ENCODE assay signal across 10 mouse cellular contexts in genomic region chr7:82029666-82030065, GRCm38 (mm10). TPM values are rescaled to one million over a fixed set of nuclear protein-coding genes. Genes with fewer than 3 reads are reported as not detected.
DNase-seq lines count a peak whose midpoint lies in the region; ATAC-seq and TF ChIP-seq lines count a peak whose summit lies in the region.
"Had no signal": no experiment of that assay in that cellular context is flagged by ENCODE, and none has a peak within 500 bp of the region (broad histone marks: within the 10 kb centered on the region; RNA-seq: fewer than 3 reads in every experiment).

No protein-coding gene starts in this region.

- peak; percentile 91 for ATAC-seq in lung, embryonic 14.5 days (ENCODE audit: insufficient read depth)

- H3K4me2 ChIP-seq in lung, embryonic 14.5 days = no peak overlapping the region
- H3K4me2 ChIP-seq: embryonic facial prominence, embryonic 13.5 days; heart, embryonic 13.5 days; liver, embryonic 13.5 days had no signal

- DNase-seq in lung, embryonic 14.5 days = peak; percentile 79
- DNase-seq in lung, adult 18-20 months = no peak
- DNase-seq in c-Kit-positive CD71-negative TER-119-negative erythroid progenitor cells, embryonic 14.5 days (ENCODE audit: low read depth) = peak; percentile 9
- peak; percentile 54 for DNase-seq in kidney, adult 11 months
- peak; percentile 40 for DNase-seq in retina, embryonic 14.5 days (ENCODE audit: low spot score)
- no peak for DNase-seq in T-cell, adult 2 months (ENCODE audit: low spot score)
- DNase-seq in frontal cortex, adult 2 months (ENCODE audit: extremely low spot score in 1 of 2, low spot score in 1 of 2) = no peak
- DNase-seq: liver, embryonic 13.5 days had no signal

- TF ChIP-seq CTCF in lung, embryonic 14.5 days (IDR thresholded peaks at IDR 0.05; ENCODE audit: low read depth) = no peak

- 0 out of 2 replicates have a peak, but pooled peaks cover 3% of the 10 kb centered on the region for H3K4me1 ChIP-seq in lung, embryonic 14.5 days (ENCODE audit: insufficient read depth)
- H3K4me1 ChIP-seq: liver, embryonic 13.5 days had no signal

- H3K27me3 ChIP-seq in lung, embryonic 14.5 days (ENCODE audit: insufficient read depth, low read length) = no peaks in the 10 kb centered on the region
- H3K27me3 ChIP-seq: embryonic facial prominence, embryonic 13.5 days; liver, embryonic 13.5 days had no signal

- H3K27ac ChIP-seq in lung, embryonic 14.5 days (ENCODE audit: low read depth) = no peak overlapping the region
- H3K27ac ChIP-seq: embryonic facial prominence, embryonic 13.5 days; heart, embryonic 13.5 days; liver, embryonic 13.5 days had no signal

- no peaks in the 10 kb centered on the region for H3K9me3 ChIP-seq in lung, embryonic 14.5 days (ENCODE audit: low read depth, low read length)
- H3K9me3 ChIP-seq: embryonic facial prominence, embryonic 13.5 days; heart, embryonic 13.5 days; liver, embryonic 13.5 days had no signal

- no peak overlapping the region for H3K4me3 ChIP-seq in lung, embryonic 14.5 days (ENCODE audit: low read depth, low read length)
- H3K4me3 ChIP-seq: embryonic facial prominence, embryonic 13.5 days; heart, embryonic 13.5 days; liver, embryonic 13.5 days had no signal

- 39% methylated on average over 9 of the region's 9 CpGs for WGBS in lung, embryonic 14.5 days

- H3K9ac ChIP-seq in lung, embryonic 14.5 days = no peak overlapping the region
- H3K9ac ChIP-seq: embryonic facial prominence, embryonic 13.5 days; heart, embryonic 13.5 days; liver, embryonic 13.5 days had no signal

- H3K36me3 ChIP-seq in lung, embryonic 14.5 days (ENCODE audit: insufficient read depth) = no peaks in the 10 kb centered on the region
- H3K36me3 ChIP-seq: embryonic facial prominence, embryonic 13.5 days; heart, embryonic 13.5 days; liver, embryonic 13.5 days had no signal

RNA-seq across cellular contexts. Expression of gene Bnc1, which starts 37.6 kb away (rescaled TPM):
- 1.5 and 2.4 TPM in 2 replicates for polyA plus RNA-seq in lung, embryonic 14.5 days (2014; fragmentation: Nextera tagmentation; extraction: Ambion mirVana)
- polyA plus RNA-seq in frontal cortex, adult 2 months (2012; rRNA removed) = 0.02 TPM in 1 of 2 replicates, not detected in the other

Comparison
In these comparisons a context has a peak if more than half of its experiments do, and no peak if none do; other contexts are left out.
1. DNase-seq: peak in lung, embryonic 14.5 days (single experiment), c-Kit-positive CD71-negative TER-119-negative erythroid progenitor cells, embryonic 14.5 days (single experiment), kidney, adult 11 months (single experiment) and retina, embryonic 14.5 days (single experiment); none in lung, adult 18-20 months (0 of 2), T-cell, adult 2 months (single experiment) and frontal cortex, adult 2 months (0 of 2).